Mouse (Mus musculus) forebrain, embryonic 14.5 days (tissue): ENCODE measurements around the gene 1110059E24Rik. TPM values are rescaled to one million over a fixed set of nuclear protein-coding genes. Genes with fewer than 3 reads are reported as not detected.

Source experiments
- ATAC-seq: fragments of 200-750 bp; cut with Nextera tagmentation; 2 replicates; pipeline ENCODE4 v1.8.0; 2017; ENCODE audit warnings: mild to moderate bottlenecking, moderate library complexity
- DNase-seq: peaks from one replicate; pipeline ENCODE4 v3.0.0-alpha.2; 2015; ENCODE audit warnings: low spot score
- H3K27ac ChIP-seq: fragments of 300-500 bp; sonication (generic); 2 replicates; pipeline ENCODE4 v1.5.1; 2014; ENCODE audit warnings: low read depth, mild to moderate bottlenecking, control low read depth, low read length, moderate library complexity
- H3K27me3 ChIP-seq: fragments of 300-500 bp; sonication (generic); replicated peaks from 2 replicates; pipeline ENCODE4 v1.6.1; 2014; ENCODE audit warnings: low read length, control low read depth, mixed read lengths; ENCODE audit not compliant: control insufficient read depth, insufficient read depth
- H3K36me3 ChIP-seq: fragments of 300-500 bp; sonication (generic); 2 replicates; pipeline ENCODE4 v1.6.1; 2014; ENCODE audit warnings: low read length, control low read depth; ENCODE audit not compliant: control insufficient read depth, insufficient read depth
- H3K4me1 ChIP-seq: fragments of 300-500 bp; sonication (generic); 2 replicates; pipeline ENCODE4 v1.6.1; 2014; ENCODE audit warnings: antibody characterized with exemption, low read length, control low read depth; ENCODE audit not compliant: control insufficient read depth, insufficient read depth
- H3K4me2 ChIP-seq: fragments of 300-500 bp; sonication (generic); 2 replicates; pipeline ENCODE4 v1.6.1; 2014; ENCODE audit warnings: mild to moderate bottlenecking, control low read depth, low read length
- H3K4me3 ChIP-seq: fragments of 300-500 bp; sonication (generic); 2 replicates; pipeline ENCODE4 v1.5.1; 2014; ENCODE audit warnings: low read depth, low read length, control low read depth
- H3K9ac ChIP-seq: fragments of 300-500 bp; sonication (generic); 2 replicates; pipeline ENCODE4 v1.6.1; 2014; ENCODE audit warnings: mild to moderate bottlenecking, low read length, control low read depth, moderate library complexity
- H3K9me3 ChIP-seq: fragments of 300-500 bp; sonication (generic); replicated peaks from 2 replicates; pipeline ENCODE4 v1.6.1; 2016; ENCODE audit warnings: low read length, control low read depth, mixed read lengths; ENCODE audit not compliant: control insufficient read depth
- WGBS: fragments of 180-500 bp; shearing (Covaris S2); extraction: QIAGEN DNeasy Blood & Tissue Kit; methylation state at CpG from one replicate; pipeline ENCODE4 v1.1.7; 2014; 5-methylcytosine and 5-hydroxymethylcytosine counted together
- polyA plus RNA-seq: library from polyadenylated mRNA; unstranded; fragments of >200 nt; fragmentation: Nextera tagmentation; extraction: Ambion mirVana; gene quantifications from 2 replicates; pipeline ENCODE4 v1.2.1, GENCODE M21; 2014

1110059E24Rik gene
- polyA plus RNA-seq, 1 experiment from 2014 or later = 81.4 TPM

DNA sequence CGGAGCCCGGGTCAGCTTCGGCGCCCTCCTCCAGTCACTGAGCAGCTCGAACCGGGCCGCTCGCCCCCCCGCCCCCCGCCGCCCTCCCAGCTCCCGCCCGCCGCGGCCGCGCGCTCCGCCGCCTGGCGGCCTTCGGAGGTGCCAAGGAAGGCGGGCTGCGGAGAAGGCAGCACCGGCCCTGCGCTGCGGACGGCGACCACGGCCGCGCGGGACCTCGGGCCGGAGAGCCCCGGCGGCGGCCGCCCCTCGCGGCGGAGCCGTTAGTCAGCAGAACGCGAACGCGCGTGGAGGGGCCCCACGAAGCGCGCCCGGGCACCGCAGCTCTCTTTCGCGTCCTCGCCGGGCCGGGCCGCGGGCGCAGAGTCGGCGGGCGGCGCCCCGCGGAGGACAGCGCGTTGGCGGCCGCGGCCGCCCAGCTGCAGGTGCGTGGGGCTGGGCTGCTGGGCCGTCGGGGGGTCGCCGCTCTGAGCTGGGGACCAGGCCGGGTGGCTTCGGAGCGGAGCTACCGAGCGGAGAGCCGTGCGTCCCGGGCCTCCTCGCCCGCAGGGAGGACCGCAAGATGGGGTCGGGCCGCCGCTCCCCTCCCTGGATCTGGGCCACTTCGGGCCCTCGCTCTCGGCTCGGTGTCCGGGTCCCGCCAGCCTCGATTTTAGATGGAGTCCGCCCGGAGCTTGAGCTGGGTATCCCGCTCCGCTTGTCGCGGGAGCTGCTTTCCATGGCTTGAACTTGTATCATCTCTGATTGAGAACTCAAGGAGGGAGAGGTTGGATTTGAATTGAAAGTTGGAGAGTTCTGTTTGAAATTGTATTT is 601 bp upstream of the 1110059E24Rik start, which contains the start of gene Abhd17b:
Gene Abhd17b, plus strand, starts transcription at position 14 of the 810 bp plus-strand sequence.
- peak within 1 kb of the TSS; percentile 96 for H3K9ac ChIP-seq
- H3K4me1 ChIP-seq = peaks cover 19% of the 10 kb centered on the region
- peak within 1 kb of the TSS; percentile 88 for H3K4me3 ChIP-seq
- H3K27me3 ChIP-seq = no peaks in the 10 kb centered on the region
- under 1% methylated on average over 90 of the region's 105 CpGs for WGBS
- H3K4me2 ChIP-seq = peak within 1 kb of the TSS; percentile 80
- no peaks in the 10 kb centered on the region for H3K9me3 ChIP-seq
- peak within 1 kb of the TSS; percentile 99 for H3K27ac ChIP-seq
- DNase-seq = peak; percentile 67
- H3K36me3 ChIP-seq = no peaks in the 10 kb centered on the region
- peak; percentile 60 for ATAC-seq

DNA sequence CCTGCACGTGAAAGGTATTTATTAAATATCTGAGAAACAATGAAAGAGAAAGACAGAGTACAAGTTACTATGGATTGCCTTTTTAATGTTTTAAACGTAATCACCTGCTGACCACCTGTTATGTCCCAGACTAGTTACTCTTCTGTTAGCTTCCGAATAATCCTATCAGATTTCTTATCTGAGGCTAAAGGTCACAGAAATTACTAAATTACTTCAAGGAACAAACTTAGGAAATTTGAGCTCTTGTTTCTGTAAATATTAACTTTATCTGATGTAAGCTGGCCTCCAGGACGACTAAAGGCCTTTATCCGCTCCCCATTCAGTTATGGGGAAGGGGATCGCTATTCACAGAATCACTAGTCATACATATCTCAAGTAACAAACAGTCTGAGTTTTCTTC is 1.1 kb downstream of the 1110059E24Rik start:
- Histone ChIP-seq H3K36me3 (no peaks in the 10 kb centered on the region), H3K4me1 (peaks cover 19% of the 10 kb centered on the region), H3K4me2 (peak overlapping the region; percentile 80), H3K9ac (peak overlapping the region; percentile 96), H3K27me3 (no peaks in the 10 kb centered on the region), H3K27ac (no peak overlapping the region), H3K4me3 (peak overlapping the region; percentile 88), H3K9me3 (no peaks in the 10 kb centered on the region)
- no peak for ATAC-seq
- DNase-seq = no peak
- 46% methylated on average over 6 of the region's 6 CpGs for WGBS

GRCm38 (mm10) chr19:21646142-21646541 is 6.6 kb downstream of the 1110059E24Rik start:
- H3K4me2 ChIP-seq = no peak overlapping the region
- DNase-seq (no peak), ATAC-seq (no peak)
- H3K4me3 ChIP-seq = no peak overlapping the region
- H3K36me3 ChIP-seq = no peaks in the 10 kb centered on the region
- H3K9me3 ChIP-seq = no peaks in the 10 kb centered on the region
- no peak overlapping the region for H3K9ac ChIP-seq
- H3K4me1 ChIP-seq = no peaks in the 10 kb centered on the region
- 95% methylated on average over 6 of the region's 6 CpGs for WGBS
- no peaks in the 10 kb centered on the region for H3K27me3 ChIP-seq
- H3K27ac ChIP-seq = no peak overlapping the region

DNA sequence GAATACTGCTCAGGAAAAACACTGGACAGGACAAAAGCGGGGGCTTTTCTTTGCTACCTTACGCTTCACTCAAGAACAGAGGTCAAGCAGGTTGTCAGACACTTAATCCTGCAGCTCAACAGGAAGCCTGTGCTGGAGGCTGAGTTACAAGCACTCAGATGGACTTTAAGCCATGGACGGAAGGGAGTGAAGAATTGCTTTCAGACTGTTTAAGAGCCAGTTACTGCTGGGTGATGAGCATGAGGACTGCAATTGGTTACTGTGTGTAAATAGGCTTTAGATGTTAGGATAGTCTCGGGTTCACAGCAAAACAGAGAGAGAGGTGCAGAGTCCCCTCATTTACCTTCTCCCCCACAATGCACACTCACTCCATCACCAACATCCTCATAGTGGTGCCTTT is 7.5 kb downstream of the 1110059E24Rik start:
- Histone ChIP-seq H3K9ac (no peak overlapping the region), H3K27me3 (no peaks in the 10 kb centered on the region), H3K9me3 (no peaks in the 10 kb centered on the region), H3K4me2 (no peak overlapping the region), H3K4me3 (no peak overlapping the region), H3K36me3 (no peaks in the 10 kb centered on the region), H3K27ac (no peak overlapping the region), H3K4me1 (no peaks in the 10 kb centered on the region)
- DNase-seq (no peak), ATAC-seq (no peak)
- 77% methylated on average over 4 of the region's 4 CpGs for WGBS

DNA sequence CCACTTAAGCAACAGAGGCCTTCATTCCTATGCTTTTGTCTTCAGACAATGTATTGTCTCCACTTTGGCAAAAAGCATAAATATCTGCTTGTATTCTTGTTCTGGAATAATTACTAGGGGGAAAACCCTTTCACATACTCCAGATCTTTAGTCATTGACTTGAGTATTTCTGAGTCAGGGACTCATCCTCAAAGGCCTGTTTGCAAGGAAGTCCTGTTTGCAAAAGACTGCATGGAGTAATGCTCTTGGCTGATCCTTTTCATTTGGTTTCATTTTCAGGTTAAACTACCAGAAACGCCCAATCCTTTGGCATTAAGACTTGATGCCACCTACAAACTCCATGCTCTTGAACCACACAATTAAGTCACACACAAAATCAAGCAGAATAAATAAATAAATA is 8.8 kb downstream of the 1110059E24Rik start:
- no peak overlapping the region for H3K4me2 ChIP-seq
- whole genome bisulfite sequencing = 87% methylated on average over 1 of the region's 1 CpGs
- no peaks in the 10 kb centered on the region for H3K9me3 ChIP-seq
- no peak overlapping the region for H3K9ac ChIP-seq
- ATAC-seq (no peak), DNase-seq (no peak)
- H3K4me3 ChIP-seq = no peak overlapping the region
- H3K36me3 ChIP-seq = no peaks in the 10 kb centered on the region
- no peak overlapping the region for H3K27ac ChIP-seq
- no peaks in the 10 kb centered on the region for H3K4me1 ChIP-seq
- H3K27me3 ChIP-seq = no peaks in the 10 kb centered on the region

- DNase-seq (no peak), ATAC-seq (no peak)
- no peak overlapping the region for H3K4me2 ChIP-seq
- H3K27ac ChIP-seq = no peak overlapping the region
- H3K9me3 ChIP-seq = no peaks in the 10 kb centered on the region
- H3K4me3 ChIP-seq = no peak overlapping the region
- no peak overlapping the region for H3K9ac ChIP-seq
- 85% methylated on average over 7 of the region's 7 CpGs for WGBS
- H3K4me1 ChIP-seq = no peaks in the 10 kb centered on the region
- H3K36me3 ChIP-seq = no peaks in the 10 kb centered on the region
- H3K27me3 ChIP-seq = no peaks in the 10 kb centered on the region
These were observed 15.1 kb downstream of the 1110059E24Rik start for GRCm38 (mm10) chr19:21637672-21638071.

- Histone ChIP-seq H3K9me3 (no peaks in the 10 kb centered on the region), H3K27ac (no peak overlapping the region), H3K4me2 (no peak overlapping the region), H3K9ac (no peak overlapping the region), H3K36me3 (no peaks in the 10 kb centered on the region), H3K4me3 (no peak overlapping the region), H3K4me1 (no peaks in the 10 kb centered on the region), H3K27me3 (no peaks in the 10 kb centered on the region)
- DNase-seq (no peak), ATAC-seq (no peak)
- WGBS = 92% methylated on average over 3 of the region's 3 CpGs
These were observed 15.9 kb downstream of the 1110059E24Rik start for GRCm38 (mm10) chr19:21636907-21637306.

DNA sequence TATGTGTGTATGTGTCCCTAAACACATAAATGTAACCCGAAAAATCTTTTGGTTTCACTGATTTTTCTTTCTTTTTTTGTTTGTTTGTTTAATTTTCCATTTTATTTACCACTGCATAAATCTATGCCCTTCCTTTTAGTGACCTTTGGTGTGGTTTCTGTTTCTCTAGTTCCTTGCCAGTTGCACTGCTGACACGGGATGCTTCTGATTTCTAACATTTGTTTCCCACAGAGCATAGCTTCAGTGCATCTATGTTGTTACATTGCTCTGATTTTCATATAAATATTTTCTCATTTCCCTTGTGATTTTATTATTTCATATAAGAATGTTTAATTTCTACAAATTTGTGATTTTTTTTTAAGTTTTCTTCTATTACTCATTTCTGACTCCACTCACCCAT is 17.4 kb downstream of the 1110059E24Rik start:
- no peak overlapping the region for H3K9ac ChIP-seq
- H3K4me1 ChIP-seq = no peaks in the 10 kb centered on the region
- H3K27ac ChIP-seq = no peak overlapping the region
- no peaks in the 10 kb centered on the region for H3K36me3 ChIP-seq
- no peak overlapping the region for H3K4me3 ChIP-seq
- no peak overlapping the region for H3K4me2 ChIP-seq
- no peaks in the 10 kb centered on the region for H3K27me3 ChIP-seq
- DNase-seq (no peak), ATAC-seq (no peak)
- no peaks in the 10 kb centered on the region for H3K9me3 ChIP-seq
- WGBS = 89% methylated on average over 2 of the region's 2 CpGs

DNA sequence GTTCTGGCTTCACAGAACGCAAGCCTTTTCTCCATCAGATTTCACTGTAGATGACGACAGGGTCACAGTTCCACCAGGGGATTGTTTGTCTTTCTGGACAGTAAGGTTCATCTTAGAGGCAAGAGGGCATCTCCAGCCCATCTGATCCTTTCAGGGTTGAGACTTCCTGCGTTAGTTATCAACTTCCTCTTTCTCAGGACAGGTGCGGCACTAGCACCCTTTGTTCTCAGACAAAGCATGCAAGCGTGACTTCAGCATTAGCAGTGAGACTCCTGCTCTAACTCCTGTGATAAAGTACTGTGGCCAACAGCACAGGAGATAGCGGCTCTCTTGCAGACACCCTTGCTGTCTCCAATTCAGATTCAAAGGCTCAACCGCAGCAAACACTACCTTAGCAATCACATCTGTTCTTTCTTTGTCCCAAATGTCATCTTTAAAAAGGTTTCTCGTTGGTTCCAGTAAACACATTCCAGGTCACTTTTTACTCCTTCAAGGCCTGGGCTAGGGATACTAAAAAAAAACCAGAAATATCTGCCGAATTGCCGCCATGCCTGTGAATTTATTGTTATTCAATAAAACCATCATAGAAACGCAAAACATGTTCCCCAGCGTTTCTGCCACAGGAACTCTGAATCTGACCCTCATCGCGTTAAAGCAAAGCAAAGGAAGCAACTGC is 22.0 kb downstream of the 1110059E24Rik start:
- WGBS = 78% methylated on average over 14 of the region's 14 CpGs
- DNase-seq = no peak

More for the DNA sequence above, 22.0 kb downstream of the 1110059E24Rik start:
- no peak overlapping the region for H3K4me2 ChIP-seq
- H3K27me3 ChIP-seq = no peaks in the 10 kb centered on the region
- no peak for ATAC-seq
- no peak overlapping the region for H3K9ac ChIP-seq
- no peaks in the 10 kb centered on the region for H3K4me1 ChIP-seq
- no peak overlapping the region for H3K4me3 ChIP-seq
- H3K36me3 ChIP-seq = no peaks in the 10 kb centered on the region
- H3K9me3 ChIP-seq = no peaks in the 10 kb centered on the region
- H3K27ac ChIP-seq = no peak overlapping the region
